Mouse (Mus musculus) forebrain, embryonic 13.5 days (tissue): Measurements from ENCODE around the gene Kdsr. TPM values are rescaled to one million over a fixed set of nuclear protein-coding genes. Genes with fewer than 3 reads are reported as not detected.

Experiments
- ATAC-seq: fragments of 200-750 bp; cut with Nextera tagmentation; 2 replicates; pipeline ENCODE4 v1.8.0; 2017
- H3K27ac ChIP-seq: fragments of 300-500 bp; sonication (generic); 2 replicates; pipeline ENCODE4 v1.5.1; 2015; ENCODE audit warnings: inconsistent platforms, mild to moderate bottlenecking, moderate library complexity
- H3K27me3 ChIP-seq: fragments of 300-500 bp; sonication (generic); 2 replicates; pipeline ENCODE4 v1.6.1; 2015; ENCODE audit warnings: mild to moderate bottlenecking, inconsistent platforms
- H3K36me3 ChIP-seq: fragments of 300-500 bp; sonication (generic); 2 replicates; pipeline ENCODE4 v1.6.1; 2015; ENCODE audit warnings: mild to moderate bottlenecking, inconsistent platforms; ENCODE audit not compliant: poor library complexity, severe bottlenecking
- H3K4me1 ChIP-seq: fragments of 300-500 bp; sonication (generic); 2 replicates; pipeline ENCODE4 v1.6.1; 2015; ENCODE audit warnings: inconsistent platforms
- H3K4me2 ChIP-seq: fragments of 300-500 bp; sonication (generic); 2 replicates; pipeline ENCODE4 v1.6.1; 2015; ENCODE audit warnings: inconsistent platforms, mild to moderate bottlenecking, moderate library complexity
- H3K4me3 ChIP-seq: fragments of 300-500 bp; sonication (generic); 2 replicates; pipeline ENCODE4 v1.5.1; 2015; ENCODE audit warnings: mild to moderate bottlenecking, inconsistent platforms
- H3K9ac ChIP-seq: fragments of 300-500 bp; sonication (generic); 2 replicates; pipeline ENCODE4 v1.6.1; 2015; ENCODE audit warnings: mild to moderate bottlenecking, inconsistent platforms
- H3K9me3 ChIP-seq: fragments of 300-500 bp; sonication (generic); replicated peaks from 2 replicates; pipeline ENCODE4 v1.6.1; 2016; ENCODE audit warnings: inconsistent platforms
- WGBS: fragments of 180-500 bp; shearing (Covaris S2); methylation state at CpG from one replicate; pipeline ENCODE4 v1.1.7; 2015; 5-methylcytosine and 5-hydroxymethylcytosine counted together
- polyA plus RNA-seq: library from polyadenylated mRNA; unstranded; fragments of >200 nt; fragmentation: Nextera tagmentation; extraction: Ambion mirVana; gene quantifications from 2 replicates; pipeline ENCODE4 v1.2.1, GENCODE M21; 2015

Kdsr gene
- polyA plus RNA-seq, 1 experiment from 2014 or later, result 11.5 TPM

- 0 out of 2 replicates have a peak, but pooled peaks cover under 1% of the 10 kb centered on the region for H3K27me3 ChIP-seq
- peaks cover 50% of the 10 kb centered on the region for H3K4me1 ChIP-seq
- H3K27ac ChIP-seq, result no peak overlapping the region
- no peaks in the 10 kb centered on the region for H3K9me3 ChIP-seq
- WGBS, result 87% methylated on average over 7 of the region's 7 CpGs
- peak overlapping the region; percentile 27; the same call in 1 of the 2 replicates for H3K4me2 ChIP-seq
- no peak for ATAC-seq
- no peak overlapping the region for H3K4me3 ChIP-seq
- no peaks in the 10 kb centered on the region for H3K36me3 ChIP-seq
- H3K9ac ChIP-seq, result no peak overlapping the region
Measured at GRCm38 (mm10) chr1:106710202-106710601, 49.3 kb downstream of the Kdsr start.

DNA sequence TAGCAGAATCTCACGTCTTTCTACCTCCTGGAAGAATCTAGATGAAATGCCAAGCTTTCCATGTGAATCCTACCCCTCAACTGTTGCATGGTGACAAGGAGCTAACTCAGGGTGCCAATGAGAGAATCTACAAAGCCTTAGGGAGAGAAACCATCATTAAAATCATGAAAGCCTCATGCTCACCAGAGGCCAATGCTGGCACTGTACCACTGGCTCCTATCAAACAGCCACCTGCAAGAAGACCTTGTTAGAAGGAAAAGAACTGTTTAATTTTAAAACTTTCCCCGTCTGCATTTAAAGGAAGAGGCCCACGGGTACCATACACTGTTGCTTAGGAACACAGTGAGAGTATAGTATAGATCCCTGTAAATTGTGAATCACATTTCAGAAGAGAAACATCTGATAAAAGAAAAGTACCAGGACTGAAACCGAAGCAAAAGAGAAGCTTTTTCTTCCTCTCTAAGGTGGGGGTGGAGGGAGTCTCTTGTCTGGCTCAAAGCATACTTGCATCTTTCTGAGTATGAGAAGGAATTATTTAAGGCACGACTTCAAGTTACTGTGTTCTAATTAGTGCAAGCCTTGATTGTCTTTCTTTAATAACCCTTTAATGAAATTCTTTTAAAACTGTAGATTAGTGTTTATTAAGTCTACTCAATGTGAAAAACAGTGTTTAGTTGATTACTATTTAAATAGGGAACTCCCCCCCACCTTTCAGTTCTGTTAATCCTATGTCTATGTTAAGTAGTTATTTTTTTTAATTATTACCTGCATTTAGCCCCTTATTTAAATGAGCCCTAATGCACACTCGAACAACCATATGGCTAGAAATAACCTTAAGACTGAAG, 52.3 kb downstream of the Kdsr start:
- 44% methylated on average over 6 of the region's 6 CpGs for WGBS
- Histone ChIP-seq H3K9me3 (no peaks in the 10 kb centered on the region), H3K36me3 (no peaks in the 10 kb centered on the region), H3K27me3 (no peaks in the 10 kb centered on the region), H3K4me1 (peaks cover 52% of the 10 kb centered on the region), H3K27ac (peak overlapping the region; percentile 4; the same call in 1 of the 2 replicates), H3K4me3 (no peak overlapping the region), H3K9ac (no peak overlapping the region), H3K4me2 (no peak overlapping the region)
- no peak for ATAC-seq

DNA sequence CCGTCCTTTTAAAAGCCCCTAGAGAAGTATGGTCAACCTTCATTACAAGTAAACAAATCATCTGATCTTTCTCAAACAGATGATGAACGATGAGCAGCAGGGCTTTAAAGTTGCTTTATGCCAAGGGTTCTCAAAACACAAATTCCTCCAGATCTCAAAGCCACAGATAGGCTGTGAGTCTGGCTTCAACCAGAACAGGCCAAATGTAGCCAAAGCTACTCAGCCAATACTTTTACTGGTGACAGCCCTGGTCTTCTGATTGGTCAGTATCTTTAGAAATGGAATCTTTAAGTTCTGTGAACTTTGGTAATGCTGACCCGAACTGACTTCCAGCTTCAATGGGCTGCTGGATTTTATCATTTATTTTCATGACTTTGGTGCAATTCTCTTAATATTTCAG, 56.3 kb downstream of the Kdsr start:
- Histone ChIP-seq H3K4me3 (no peak overlapping the region), H3K9ac (no peak overlapping the region), H3K9me3 (no peaks in the 10 kb centered on the region), H3K36me3 (no peaks in the 10 kb centered on the region), H3K27me3 (no peaks in the 10 kb centered on the region), H3K27ac (peak overlapping the region; percentile 48), H3K4me2 (0 out of 2 replicates have a peak overlapping the region, but pooled peaks have one; percentile 10), H3K4me1 (peaks cover 44% of the 10 kb centered on the region)
- WGBS, result 36% methylated on average over 3 of the region's 3 CpGs
- peak; percentile 44; the same call in 1 of the 2 replicates for ATAC-seq

DNA sequence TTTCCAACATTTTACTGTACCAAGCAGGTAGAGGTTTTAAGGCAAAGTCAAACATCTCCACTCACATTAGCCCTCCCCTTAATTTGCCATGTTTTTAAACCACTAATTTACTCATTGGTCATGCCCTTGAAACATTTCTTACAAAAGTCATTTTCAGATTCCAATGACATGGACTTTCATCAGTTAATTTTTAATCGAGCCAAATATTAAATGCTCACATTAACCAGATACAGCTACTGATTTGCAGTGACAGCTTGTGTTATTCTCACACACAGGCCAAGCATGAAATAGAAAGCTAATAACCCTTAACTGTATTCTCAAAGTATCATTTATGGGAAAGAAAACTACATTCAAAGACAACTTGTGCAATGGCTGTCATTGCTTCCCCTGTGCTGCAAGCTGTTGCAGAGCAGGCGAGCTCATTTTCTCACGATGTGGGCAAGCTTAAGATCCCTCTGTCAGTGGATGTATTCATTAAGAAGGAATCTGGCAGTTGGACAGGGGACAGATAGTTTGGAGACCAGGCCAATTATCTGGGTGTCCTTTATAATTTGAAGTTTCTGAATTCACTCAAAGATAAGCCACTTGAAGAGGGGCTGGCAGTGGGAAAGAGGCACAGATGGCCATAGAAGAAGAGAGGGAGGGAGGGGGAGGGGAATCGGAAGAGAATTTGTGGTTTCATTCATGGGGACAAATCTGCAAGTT, 56.9 kb downstream of the Kdsr start:
- H3K36me3 ChIP-seq, result no peaks in the 10 kb centered on the region
- H3K27me3 ChIP-seq, result no peaks in the 10 kb centered on the region
- H3K9me3 ChIP-seq, result no peaks in the 10 kb centered on the region
- H3K4me3 ChIP-seq, result no peak overlapping the region
- ATAC-seq, result peak; percentile 88
- 0 out of 2 replicates have a peak overlapping the region, but pooled peaks have one; percentile 10 for H3K4me2 ChIP-seq
- no peak overlapping the region for H3K9ac ChIP-seq
- peak overlapping the region; percentile 48 for H3K27ac ChIP-seq
- 23% methylated on average over 4 of the region's 4 CpGs for WGBS
- H3K4me1 ChIP-seq, result peaks cover 39% of the 10 kb centered on the region

- no peak overlapping the region for H3K4me3 ChIP-seq
- no peak overlapping the region for H3K27ac ChIP-seq
- ATAC-seq, result no peak
- H3K9ac ChIP-seq, result no peak overlapping the region
- WGBS, result 84% methylated on average over 9 of the region's 9 CpGs
- H3K27me3 ChIP-seq, result no peaks in the 10 kb centered on the region
- H3K36me3 ChIP-seq, result no peaks in the 10 kb centered on the region
- H3K4me1 ChIP-seq, result peaks cover 29% of the 10 kb centered on the region
- H3K9me3 ChIP-seq, result no peaks in the 10 kb centered on the region
- no peak overlapping the region for H3K4me2 ChIP-seq
Measured at GRCm38 (mm10) chr1:106700520-106701114, 58.9 kb downstream of the Kdsr start.

- no peaks in the 10 kb centered on the region for H3K9me3 ChIP-seq
- H3K4me2 ChIP-seq, result no peak overlapping the region
- no peaks in the 10 kb centered on the region for H3K27me3 ChIP-seq
- no peak overlapping the region for H3K27ac ChIP-seq
- no peak overlapping the region for H3K9ac ChIP-seq
- peaks cover 9% of the 10 kb centered on the region; the same call in 1 of the 2 replicates for H3K4me1 ChIP-seq
- no peaks in the 10 kb centered on the region for H3K36me3 ChIP-seq
- 57% methylated on average over 5 of the region's 5 CpGs for WGBS
- no peak overlapping the region for H3K4me3 ChIP-seq
- ATAC-seq, result no peak
Measured at GRCm38 (mm10) chr1:106696472-106696871, 63.1 kb downstream of the Kdsr start.

DNA sequence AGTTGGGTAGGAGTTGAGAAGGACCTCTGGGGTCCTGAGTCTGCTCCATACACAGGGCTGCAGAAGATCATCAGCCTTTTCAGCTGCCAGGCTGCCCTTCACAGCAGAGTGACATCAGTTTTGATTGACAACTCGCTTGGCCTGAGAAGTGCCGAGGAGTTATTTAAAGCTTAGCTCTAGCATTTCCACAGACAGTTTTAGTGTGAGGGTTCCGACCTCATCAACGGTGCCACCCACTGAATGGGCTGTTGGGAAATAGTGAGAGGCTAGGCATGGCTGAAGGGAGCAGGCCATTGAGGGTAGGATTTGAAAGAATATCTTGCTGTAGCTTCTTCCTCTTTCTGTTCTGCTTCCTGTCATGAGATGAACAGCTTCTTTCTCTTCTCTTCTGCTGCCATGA, 63.9 kb downstream of the Kdsr start:
- H3K9me3 ChIP-seq, result no peaks in the 10 kb centered on the region
- no peak overlapping the region for H3K27ac ChIP-seq
- H3K4me3 ChIP-seq, result no peak overlapping the region
- no peak overlapping the region for H3K9ac ChIP-seq
- no peak overlapping the region for H3K4me2 ChIP-seq
- no peaks in the 10 kb centered on the region for H3K36me3 ChIP-seq
- H3K27me3 ChIP-seq, result no peaks in the 10 kb centered on the region
- H3K4me1 ChIP-seq, result 0 out of 2 replicates have a peak, but pooled peaks cover 1% of the 10 kb centered on the region
- WGBS, result 89% methylated on average over 4 of the region's 4 CpGs
- no peak for ATAC-seq

DNA sequence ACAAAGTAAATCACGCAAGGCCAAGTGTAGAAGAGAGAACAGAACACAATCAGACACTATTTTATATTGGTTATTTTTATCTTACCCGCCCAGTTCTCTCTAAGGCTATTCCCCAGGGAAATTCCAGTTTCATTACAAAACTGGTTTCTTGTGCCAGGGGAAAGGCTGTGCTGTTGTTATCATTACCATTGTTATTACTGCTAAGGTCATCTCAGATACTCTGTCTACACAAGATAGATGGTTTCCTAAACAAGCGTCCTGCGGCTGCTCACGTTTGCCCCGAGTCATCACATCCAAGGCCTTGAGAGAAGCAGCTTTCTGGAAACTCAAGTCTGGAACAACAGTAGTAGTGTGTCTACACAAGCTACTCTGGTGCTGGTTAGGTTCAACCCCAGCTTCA, 65.2 kb downstream of the Kdsr start:
- no peak overlapping the region for H3K4me2 ChIP-seq
- no peak for ATAC-seq
- no peak overlapping the region for H3K9ac ChIP-seq
- no peaks in the 10 kb centered on the region for H3K9me3 ChIP-seq
- no peaks in the 10 kb centered on the region for H3K36me3 ChIP-seq
- no peak overlapping the region for H3K4me3 ChIP-seq
- 94% methylated on average over 6 of the region's 6 CpGs for WGBS
- H3K27ac ChIP-seq, result no peak overlapping the region
- no peaks in the 10 kb centered on the region for H3K27me3 ChIP-seq
- H3K4me1 ChIP-seq, result no peaks in the 10 kb centered on the region

DNA sequence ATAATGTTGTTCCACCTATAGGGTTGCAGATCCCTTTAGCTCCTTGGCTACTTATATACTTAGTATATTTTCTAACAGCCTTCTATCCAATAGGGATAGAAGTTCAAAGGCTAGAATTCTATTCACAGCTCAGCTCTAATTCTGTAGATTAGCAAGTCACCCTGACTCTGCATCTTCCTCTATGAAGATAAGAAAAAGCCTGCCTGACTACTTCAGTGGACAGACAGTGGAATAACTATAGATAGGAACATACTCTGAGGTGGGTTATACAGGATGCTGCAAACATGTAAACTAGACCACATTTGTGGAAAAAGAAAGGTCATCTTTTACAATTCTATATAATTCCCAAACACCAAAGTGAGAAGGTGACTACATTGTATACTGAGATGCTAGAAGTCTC, 66.9 kb downstream of the Kdsr start:
- Histone ChIP-seq H3K27ac (no peak overlapping the region), H3K4me1 (no peaks in the 10 kb centered on the region), H3K9ac (no peak overlapping the region), H3K27me3 (no peaks in the 10 kb centered on the region), H3K9me3 (no peaks in the 10 kb centered on the region), H3K4me2 (no peak overlapping the region), H3K4me3 (no peak overlapping the region), H3K36me3 (no peaks in the 10 kb centered on the region)
- no peak for ATAC-seq

DNA sequence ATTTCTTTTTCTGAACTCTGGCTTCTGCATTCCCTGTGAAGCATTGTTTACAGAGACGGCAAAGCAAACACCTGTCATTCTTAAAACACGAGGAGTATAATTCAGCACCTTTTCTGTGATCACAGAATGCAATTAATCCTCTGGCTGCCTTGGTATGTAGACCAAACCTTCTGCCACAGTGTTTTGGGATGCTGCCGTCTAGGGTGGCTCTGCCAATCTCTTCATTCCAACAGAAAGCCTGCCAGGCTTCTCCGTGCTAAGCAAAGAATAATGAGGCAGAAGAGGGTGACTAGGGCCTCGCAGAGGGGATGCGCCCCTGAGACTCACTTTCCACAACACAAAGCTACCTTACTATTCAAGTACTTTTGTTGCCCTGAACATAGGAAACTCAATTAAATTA, 68.6 kb downstream of the Kdsr start:
- Histone ChIP-seq H3K4me3 (no peak overlapping the region), H3K4me1 (0 out of 2 replicates have a peak, but pooled peaks cover under 1% of the 10 kb centered on the region), H3K27ac (no peak overlapping the region), H3K36me3 (no peaks in the 10 kb centered on the region), H3K9me3 (no peaks in the 10 kb centered on the region), H3K4me2 (no peak overlapping the region), H3K9ac (no peak overlapping the region), H3K27me3 (no peaks in the 10 kb centered on the region)
- WGBS, result 63% methylated on average over 6 of the region's 6 CpGs
- ATAC-seq, result peak; percentile 84

- Histone ChIP-seq H3K27me3 (no peaks in the 10 kb centered on the region), H3K4me2 (no peak overlapping the region), H3K36me3 (no peaks in the 10 kb centered on the region), H3K9ac (no peak overlapping the region), H3K4me3 (no peak overlapping the region), H3K9me3 (no peaks in the 10 kb centered on the region), H3K27ac (no peak overlapping the region), H3K4me1 (peaks cover 6% of the 10 kb centered on the region; the same call in 1 of the 2 replicates)
- 80% methylated on average over 5 of the region's 5 CpGs for WGBS
- no peak for ATAC-seq
Measured at GRCm38 (mm10) chr1:106688161-106688516, 71.4 kb downstream of the Kdsr start.
